In the genomic region with DNA sequence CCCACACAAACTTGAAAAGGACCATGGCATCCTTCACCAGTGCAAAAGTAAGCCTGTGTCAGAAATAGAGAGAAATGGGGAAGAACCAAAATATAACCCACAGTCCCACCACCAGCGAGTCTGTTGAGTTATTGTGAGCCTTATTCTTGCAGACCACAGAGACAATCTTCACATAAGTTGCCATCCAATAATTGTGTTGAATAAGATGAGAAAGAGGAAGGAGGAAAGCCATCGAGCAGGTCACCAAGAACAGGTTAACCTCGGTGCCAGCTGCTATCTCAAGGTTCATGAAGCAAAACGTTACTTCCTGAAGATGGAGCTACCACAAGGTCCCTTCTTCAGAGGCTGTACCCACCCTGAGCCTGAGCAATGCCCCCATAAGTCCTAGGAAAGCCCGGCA, we compare ENCODE assay signal across 14 mouse cellular contexts.
"Had no signal": no experiment of that assay in that cellular context is flagged by ENCODE, and none has a peak within 500 bp of the region (broad histone marks: within the 10 kb centered on the region; RNA-seq: fewer than 3 reads in every experiment).

No protein-coding gene starts in this region.

- H3K4me1 ChIP-seq: kidney, embryonic 15.5 days; megakaryocyte, embryonic 14.5 days; stomach, embryonic 15.5 days had no signal

- H3K36me3 ChIP-seq: kidney, embryonic 15.5 days; limb, embryonic 10.5 days; liver, embryonic 12.5 days; stomach, embryonic 15.5 days had no signal

- DNase-seq: kidney, adult 2 months; kidney, postnatal 14 days; lung, embryonic 14.5 days; lung, postnatal 10 days; lung, postnatal 4 days; thymus, postnatal 14 days had no signal

- H3K4me3 ChIP-seq: kidney, embryonic 15.5 days; left cerebral cortex, adult 2 months; limb, embryonic 10.5 days; liver, embryonic 12.5 days; megakaryocyte, embryonic 14.5 days; stomach, embryonic 15.5 days had no signal

- H3K4me2 ChIP-seq: kidney, embryonic 15.5 days; liver, embryonic 12.5 days; lung, embryonic 14.5 days; midbrain, embryonic 11.5 days; stomach, embryonic 15.5 days had no signal

- ATAC-seq: liver, embryonic 12.5 days; midbrain, embryonic 16.5 days had no signal

- H3K27ac ChIP-seq: kidney, embryonic 15.5 days; left cerebral cortex, adult 2 months; limb, embryonic 10.5 days; liver, embryonic 12.5 days; stomach, embryonic 15.5 days had no signal

- H3K27me3 ChIP-seq: kidney, embryonic 15.5 days; liver, embryonic 12.5 days; stomach, embryonic 15.5 days had no signal

- H3K9ac ChIP-seq: kidney, embryonic 15.5 days; liver, embryonic 12.5 days; lung, embryonic 14.5 days; stomach, embryonic 15.5 days had no signal

- H3K9me3 ChIP-seq: kidney, embryonic 15.5 days; limb, embryonic 10.5 days; liver, embryonic 12.5 days; stomach, embryonic 15.5 days had no signal
